Mouse (Mus musculus): ENCODE measurements around the gene Eif4e2.

Eif4e2 gene

DNA sequence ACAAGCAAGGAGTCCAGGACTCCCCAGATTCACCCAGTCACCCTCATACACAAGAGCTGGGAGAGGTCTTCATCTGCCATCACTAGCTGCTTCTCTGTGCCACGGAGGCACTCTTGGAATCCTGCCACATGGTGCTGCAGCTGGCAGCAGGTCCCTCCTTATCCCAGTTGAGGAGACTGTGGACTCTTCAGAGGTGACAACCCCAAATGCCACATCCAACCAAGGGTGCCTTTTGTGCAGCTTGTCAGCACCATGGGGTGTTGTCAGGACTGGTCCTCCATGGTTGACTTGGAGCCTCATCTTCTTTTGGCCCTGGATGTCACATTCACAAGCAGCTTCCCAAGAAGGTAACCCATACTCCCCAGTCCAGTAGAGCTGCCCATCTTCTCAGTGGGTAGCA lies 11.9 kb upstream of the Eif4e2 start:
- DNase-seq (ENCODE audit: low spot score in 2 of 2), result no peak

GRCm38 (mm10) chr1:87203779-87204178 lies 9.9 kb upstream of the Eif4e2 start:
- DNase-seq (ENCODE audit: low spot score in 2 of 2), result no peak

DNA sequence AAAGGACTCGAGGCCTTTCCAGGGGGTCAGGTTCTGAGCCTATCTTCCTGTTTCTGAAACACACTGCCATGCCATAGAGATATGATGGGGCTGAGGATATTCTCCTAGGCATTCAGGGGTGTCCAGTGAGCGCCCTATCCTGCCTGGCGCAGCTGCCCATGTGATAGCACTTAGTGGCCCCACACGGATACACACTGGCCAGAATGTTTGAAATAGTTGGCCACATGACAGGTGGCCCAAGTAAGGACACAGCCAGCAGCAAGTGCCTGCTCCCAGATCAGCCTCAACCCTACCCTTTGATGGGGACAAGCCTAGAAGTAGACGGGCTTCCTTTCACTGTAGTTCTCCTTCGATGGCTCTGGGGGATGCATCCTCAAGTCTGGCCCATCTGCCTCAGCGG lies 9.2 kb upstream of the Eif4e2 start, which contains the start of gene Chrng:
Gene Chrng (plus strand): TSS at position 193 of the 400 bp plus-strand sequence.
- no peak for DNase-seq (ENCODE audit: low spot score in 2 of 2)

- DNase-seq (ENCODE audit: low spot score in 2 of 2), result no peak
Observed at GRCm38 (mm10) chr1:87205038-87205437, 8.7 kb upstream of the Eif4e2 start.

DNA sequence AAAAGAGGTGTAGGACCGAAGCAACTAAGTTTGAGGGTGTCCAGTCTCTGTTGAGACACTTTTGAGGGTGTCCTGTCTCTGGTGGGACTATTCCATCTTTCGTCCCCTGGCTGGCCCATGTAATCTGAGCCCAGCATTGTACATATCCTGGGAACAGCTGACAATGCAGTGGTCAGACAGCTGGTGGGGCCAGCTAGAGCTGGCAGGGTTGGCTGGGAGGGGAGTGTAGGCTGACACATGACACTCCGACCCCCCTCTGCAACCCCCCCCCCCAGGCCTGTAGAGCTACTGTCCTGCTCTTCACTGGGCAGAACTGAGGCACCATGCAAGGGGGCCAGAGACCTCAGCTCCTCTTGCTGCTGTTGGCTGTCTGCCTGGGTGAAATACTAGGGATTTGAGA lies 8.2 kb upstream of the Eif4e2 start:
- no peak for DNase-seq (ENCODE audit: low spot score in 2 of 2)

- DNase-seq (ENCODE audit: low spot score in 2 of 2), result no peak
Observed at GRCm38 (mm10) chr1:87206339-87206738, 7.4 kb upstream of the Eif4e2 start.

DNA sequence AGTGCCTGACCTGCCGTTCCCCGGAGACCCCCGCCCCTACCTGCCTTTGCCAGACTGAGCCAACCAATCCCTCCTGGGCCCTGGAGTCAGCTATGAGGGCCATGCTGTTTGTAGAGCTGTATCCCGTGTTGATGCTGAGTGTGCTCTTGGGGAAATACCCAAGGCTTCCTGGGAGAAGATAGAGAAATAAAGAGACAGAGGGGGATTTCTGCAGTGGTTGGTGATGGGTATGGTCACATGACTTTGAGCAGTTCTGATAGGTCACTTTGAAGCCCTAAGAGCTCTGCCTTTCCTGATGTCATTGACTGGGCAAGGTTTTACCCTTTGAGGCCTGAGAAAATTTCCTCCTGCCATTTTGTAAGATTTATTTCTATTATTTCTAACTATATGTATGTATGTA lies 2.3 kb upstream of the Eif4e2 start:
- DNase-seq (ENCODE audit: low spot score in 2 of 2), result no peak

DNA sequence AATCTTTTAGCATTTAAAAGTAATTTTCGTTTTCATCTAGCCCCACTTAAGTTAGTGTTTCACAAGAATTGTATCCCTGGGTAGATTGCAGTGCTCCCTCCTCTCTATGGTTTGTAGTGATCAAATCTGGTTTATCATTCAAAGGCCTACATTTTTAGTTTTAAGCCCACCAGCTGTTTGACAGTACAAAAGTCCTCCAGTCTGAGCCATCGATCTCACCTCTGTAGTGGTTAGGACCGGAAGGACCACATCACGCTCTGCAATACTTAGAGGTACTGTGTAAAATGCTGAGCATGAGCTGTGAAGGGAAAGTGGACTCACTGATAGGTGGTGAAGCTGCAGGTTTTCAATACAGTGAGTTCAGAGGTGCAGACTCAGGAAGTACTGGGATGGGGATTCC lies 1.0 kb downstream of the Eif4e2 start:
- no peak for DNase-seq (ENCODE audit: low spot score in 2 of 2)

DNA sequence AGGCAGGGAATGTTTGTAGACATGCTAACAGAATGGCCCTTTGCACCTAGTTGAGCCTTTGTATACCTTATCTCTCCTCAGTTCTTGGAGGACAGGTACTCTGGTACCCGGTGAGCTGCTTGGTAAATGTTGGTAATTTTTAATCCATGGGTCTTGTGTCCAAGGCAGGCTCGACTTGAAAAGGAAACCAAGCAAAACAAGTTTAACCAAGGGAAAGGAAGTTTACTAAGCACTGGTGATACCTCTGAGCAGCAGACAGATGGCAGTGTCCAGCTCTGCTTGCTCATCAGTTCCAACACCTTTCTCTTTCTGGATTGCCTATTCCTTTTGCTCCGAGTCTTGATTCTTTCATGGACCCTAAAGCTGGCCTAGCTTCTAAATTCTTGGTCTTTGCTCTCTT lies 4.2 kb downstream of the Eif4e2 start:
- DNase-seq (ENCODE audit: low spot score in 2 of 2), result no peak

GRCm38 (mm10) chr1:87225739-87226138 lies 12.0 kb downstream of the Eif4e2 start:
- DNase-seq (ENCODE audit: low spot score in 2 of 2), result no peak

DNA sequence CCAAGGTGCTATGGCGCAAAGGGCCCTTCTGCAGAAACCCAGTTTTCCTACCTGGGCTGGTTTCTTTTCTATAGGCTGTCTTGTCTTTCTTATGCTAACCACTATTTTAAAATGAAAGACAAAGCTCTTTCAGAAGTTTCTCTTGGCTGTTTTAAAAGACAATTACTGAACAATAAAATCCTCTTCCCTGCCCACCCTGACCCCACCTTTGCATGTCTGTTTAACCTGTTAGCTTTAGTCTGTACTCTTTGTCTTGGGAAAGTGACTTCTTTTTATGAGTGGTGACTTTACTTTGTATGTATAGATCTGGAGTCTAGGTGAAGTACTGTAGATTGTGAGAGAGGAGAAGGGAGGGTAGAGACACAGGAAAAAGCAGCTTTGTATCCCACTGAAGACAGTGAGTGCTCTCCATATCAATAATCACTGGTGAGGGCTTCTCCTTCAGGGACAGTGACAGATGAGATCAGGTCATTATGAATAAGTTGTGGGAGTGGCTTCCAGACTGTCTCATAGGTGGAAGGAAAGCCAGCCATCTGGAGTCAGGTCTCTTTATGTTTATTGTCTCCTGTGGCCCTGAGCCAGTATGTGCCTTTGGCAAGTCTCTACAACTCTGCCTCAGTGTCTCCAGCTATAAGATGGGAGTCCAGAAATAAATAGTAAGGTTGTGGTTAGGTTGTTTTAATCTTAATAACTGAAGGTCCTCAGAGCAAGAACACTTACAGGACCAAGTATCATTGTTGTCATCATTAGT lies 12.9 kb downstream of the Eif4e2 start:
- no peak for DNase-seq (ENCODE audit: low spot score in 2 of 2)

DNA sequence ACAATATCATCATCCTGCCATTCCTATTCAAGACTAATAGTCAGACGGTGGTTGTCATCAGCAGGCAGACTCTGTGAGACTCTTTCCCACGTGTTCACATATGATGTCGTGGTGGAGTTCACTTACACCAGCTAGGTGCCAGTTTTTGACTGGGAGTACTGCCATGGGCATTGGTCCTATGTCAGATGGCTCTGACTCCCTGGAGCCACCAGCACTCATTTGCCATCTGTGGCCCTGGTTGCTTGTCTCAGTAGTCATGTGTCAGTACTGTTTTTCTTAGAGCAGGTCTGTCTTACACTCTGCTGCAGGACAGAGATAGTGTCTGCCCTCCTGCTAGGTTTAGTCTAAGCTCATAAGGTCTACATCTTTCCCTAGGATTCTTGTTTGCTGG lies 13.4 kb downstream of the Eif4e2 start:
- no peak for DNase-seq (ENCODE audit: low spot score in 2 of 2)

- no peak for DNase-seq (ENCODE audit: low spot score in 2 of 2)
Observed at GRCm38 (mm10) chr1:87230606-87231005, 16.9 kb downstream of the Eif4e2 start.

- DNase-seq (ENCODE audit: low spot score in 2 of 2), result no peak
Observed at GRCm38 (mm10) chr1:87232197-87232596, 18.5 kb downstream of the Eif4e2 start.

DNA sequence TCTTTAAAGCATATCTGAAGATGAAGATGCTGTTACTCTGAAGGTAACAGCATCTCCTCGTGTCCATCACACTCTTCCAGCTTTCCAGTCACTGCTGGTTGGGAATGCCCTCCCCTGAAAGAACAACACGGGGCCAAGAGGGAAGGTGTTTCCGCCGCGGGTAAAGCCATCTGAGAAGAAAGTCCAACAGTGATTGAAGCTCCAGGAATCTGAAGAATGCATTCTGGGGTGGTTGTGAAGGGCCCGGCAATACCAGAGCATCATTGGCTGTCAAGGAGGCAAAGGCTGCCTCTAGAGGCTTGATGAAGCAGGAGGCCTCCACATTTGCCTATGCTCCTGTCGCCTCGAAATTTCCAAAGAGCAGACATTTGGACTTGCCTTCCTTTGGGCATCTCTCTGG lies 25.3 kb downstream of the Eif4e2 start:
- no peak for DNase-seq (ENCODE audit: low spot score in 2 of 2)

- no peak for DNase-seq (ENCODE audit: low spot score in 2 of 2)
Observed at GRCm38 (mm10) chr1:87243021-87243420, 29.3 kb downstream of the Eif4e2 start.

DNA sequence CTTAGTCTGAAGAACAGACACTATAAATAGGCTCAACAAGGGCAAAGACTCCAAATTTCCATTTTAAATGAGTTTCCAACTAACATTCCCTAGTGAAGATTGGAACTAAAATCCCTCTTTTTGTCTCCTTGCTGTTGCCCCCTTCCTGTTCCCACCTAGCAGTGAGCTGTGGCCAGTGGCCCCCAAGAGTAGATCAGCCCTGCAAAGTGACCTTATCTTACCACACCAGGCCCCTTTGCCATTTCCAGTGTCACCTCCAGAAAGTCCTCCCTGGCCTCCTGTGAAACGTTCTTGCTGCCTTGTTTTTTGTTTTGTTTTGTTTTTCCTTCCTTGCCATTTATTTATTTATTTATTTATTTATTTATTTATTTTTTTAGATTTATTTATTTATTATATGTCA lies 31.7 kb downstream of the Eif4e2 start:
- no peak for DNase-seq (ENCODE audit: low spot score in 2 of 2)

GRCm38 (mm10) chr1:87245929-87246815 lies 32.5 kb downstream of the Eif4e2 start:
- peak; percentile 41 to 64 for DNase-seq (ENCODE audit: low spot score in 2 of 2)

GRCm38 (mm10) chr1:87252040-87252609 lies 38.4 kb downstream of the Eif4e2 start:
- DNase-seq (ENCODE audit: low spot score in 2 of 2), result no peak

- no peak for DNase-seq (ENCODE audit: low spot score in 2 of 2)
Observed at GRCm38 (mm10) chr1:87255173-87255572, 41.5 kb downstream of the Eif4e2 start.

GRCm38 (mm10) chr1:87257691-87258090 lies 44.0 kb downstream of the Eif4e2 start:
- no peak for DNase-seq (ENCODE audit: low spot score in 2 of 2)

DNA sequence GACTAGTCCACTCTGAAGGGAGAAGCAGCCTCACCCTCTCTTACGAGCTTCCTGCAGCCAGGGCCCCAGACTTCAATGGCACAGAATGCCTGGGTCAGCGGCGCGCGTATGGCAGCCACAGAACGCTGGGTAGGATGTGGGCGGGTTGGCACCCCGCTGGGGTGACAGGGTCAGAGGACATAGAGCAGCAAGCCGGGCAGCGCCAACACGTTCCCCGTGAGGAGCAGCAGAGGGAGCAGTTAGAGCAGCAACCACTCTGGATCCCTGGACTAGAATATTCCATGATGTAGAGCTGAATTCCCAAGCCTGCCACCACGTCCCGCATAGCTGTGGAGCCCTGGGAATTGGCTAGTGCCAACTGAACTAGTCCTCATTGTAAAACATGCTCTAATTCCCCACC lies 44.8 kb downstream of the Eif4e2 start:
- DNase-seq (ENCODE audit: low spot score in 2 of 2), result no peak

- DNase-seq (ENCODE audit: low spot score in 2 of 2), result no peak
Observed at GRCm38 (mm10) chr1:87259316-87259715, 45.6 kb downstream of the Eif4e2 start.
